Mouse (Mus musculus) hindbrain, embryonic 12.5 days (tissue): ENCODE measurements around the gene Tapbp. TPM values are rescaled to one million over a fixed set of nuclear protein-coding genes. Genes with fewer than 3 reads are reported as not detected.

Experiments
- ATAC-seq: fragments of 200-750 bp; cut with Nextera tagmentation; 2 replicates; pipeline ENCODE4 v1.8.0; 2017; ENCODE audit warnings: moderate TSS enrichment; ENCODE audit not compliant: low FRiP score
- H3K27ac ChIP-seq: fragments of 300-500 bp; sonication (generic); 2 replicates; pipeline ENCODE4 v1.5.1; 2016; ENCODE audit warnings: mild to moderate bottlenecking
- H3K27me3 ChIP-seq: fragments of 300-500 bp; sonication (generic); 2 replicates; pipeline ENCODE4 v1.6.1; 2016; ENCODE audit warnings: mild to moderate bottlenecking
- H3K36me3 ChIP-seq: fragments of 300-500 bp; sonication (generic); 2 replicates; pipeline ENCODE4 v1.6.1; 2016; ENCODE audit warnings: mild to moderate bottlenecking
- H3K4me1 ChIP-seq: fragments of 300-500 bp; sonication (generic); 2 replicates; pipeline ENCODE4 v1.6.1; 2016
- H3K4me2 ChIP-seq: fragments of 300-500 bp; sonication (generic); replicated peaks from 2 replicates; pipeline ENCODE4 v1.6.1; 2016; ENCODE audit warnings: mild to moderate bottlenecking
- H3K4me3 ChIP-seq: fragments of 300-500 bp; sonication (generic); 2 replicates; pipeline ENCODE4 v1.5.1; 2016; ENCODE audit warnings: mild to moderate bottlenecking
- H3K9ac ChIP-seq: fragments of 300-500 bp; sonication (generic); 2 replicates; pipeline ENCODE4 v1.6.1; 2016; ENCODE audit warnings: mild to moderate bottlenecking, moderate library complexity
- H3K9me3 ChIP-seq: fragments of 300-500 bp; sonication (generic); replicated peaks from 2 replicates; pipeline ENCODE4 v1.6.1; 2016; ENCODE audit warnings: mild to moderate bottlenecking
- WGBS: fragments of 180-500 bp; shearing (Covaris S2); methylation state at CpG from one replicate; pipeline ENCODE4 v1.1.7; 2016; 5-methylcytosine and 5-hydroxymethylcytosine counted together
- microRNA-seq: library from miRNA; unstranded; fragments of <30 nt; microRNA quantifications from one replicate; pipeline ENCODE4, GENCODE M21; 2017
- polyA plus RNA-seq: library from polyadenylated mRNA; unstranded; fragments of >200 nt; fragmentation: Nextera tagmentation; extraction: Ambion mirVana; gene quantifications from 2 replicates; pipeline ENCODE4 v1.2.1, GENCODE M21; 2016

Tapbp gene
- polyA plus RNA-seq, 1 experiment from 2014 or later, result 27.6 TPM

- no peaks in the 10 kb centered on the region for H3K4me1 ChIP-seq
- H3K4me3 ChIP-seq, result no peak overlapping the region
- H3K27me3 ChIP-seq, result peaks cover 11% of the 10 kb centered on the region; the same call in 1 of the 2 replicates
- H3K4me2 ChIP-seq, result no peak overlapping the region
- ATAC-seq, result peak; percentile 50
- 0 out of 2 replicates have a peak, but pooled peaks cover 5% of the 10 kb centered on the region for H3K9me3 ChIP-seq
- peaks cover 24% of the 10 kb centered on the region for H3K36me3 ChIP-seq
- 35% methylated on average over 5 of the region's 5 CpGs for WGBS
- H3K27ac ChIP-seq, result no peak overlapping the region
- no peak overlapping the region for H3K9ac ChIP-seq
Observed at GRCm38 (mm10) chr17:33968927-33969326, 53.2 kb downstream of the Tapbp start.

GRCm38 (mm10) chr17:33969394-33969793, 53.7 kb downstream of the Tapbp start:
- Histone ChIP-seq H3K36me3 (peaks cover 21% of the 10 kb centered on the region), H3K4me3 (no peak overlapping the region), H3K4me2 (no peak overlapping the region), H3K4me1 (no peaks in the 10 kb centered on the region), H3K27ac (no peak overlapping the region), H3K9me3 (0 out of 2 replicates have a peak, but pooled peaks cover 5% of the 10 kb centered on the region), H3K9ac (no peak overlapping the region), H3K27me3 (peaks cover 11% of the 10 kb centered on the region; the same call in 1 of the 2 replicates)
- ATAC-seq, result no peak
- WGBS, result 77% methylated on average over 4 of the region's 4 CpGs

GRCm38 (mm10) chr17:33972691-33973090, 57.0 kb downstream of the Tapbp start:
- Histone ChIP-seq H3K4me2 (no peak overlapping the region), H3K27ac (no peak overlapping the region), H3K4me3 (no peak overlapping the region), H3K27me3 (peaks cover 40% of the 10 kb centered on the region), H3K4me1 (peaks cover under 1% of the 10 kb centered on the region; the same call in 1 of the 2 replicates), H3K36me3 (no peaks in the 10 kb centered on the region), H3K9ac (no peak overlapping the region), H3K9me3 (0 out of 2 replicates have a peak, but pooled peaks cover 5% of the 10 kb centered on the region)
- no peak for ATAC-seq
- 16% methylated on average over 1 of the region's 1 CpGs for WGBS

GRCm38 (mm10) chr17:33973572-33973971, 57.9 kb downstream of the Tapbp start:
- 58% methylated on average over 3 of the region's 3 CpGs for WGBS
- Histone ChIP-seq H3K27ac (no peak overlapping the region), H3K4me2 (no peak overlapping the region), H3K36me3 (no peaks in the 10 kb centered on the region), H3K4me1 (peaks cover 9% of the 10 kb centered on the region), H3K27me3 (peaks cover 49% of the 10 kb centered on the region), H3K9ac (no peak overlapping the region), H3K4me3 (no peak overlapping the region), H3K9me3 (0 out of 2 replicates have a peak, but pooled peaks cover 5% of the 10 kb centered on the region)
- no peak for ATAC-seq

- Histone ChIP-seq H3K9ac (peak overlapping the region; percentile 51), H3K9me3 (no peaks in the 10 kb centered on the region), H3K27ac (no peak overlapping the region), H3K4me3 (peak overlapping the region; percentile 35), H3K4me2 (peak overlapping the region; percentile 57), H3K27me3 (peaks cover 61% of the 10 kb centered on the region), H3K4me1 (peaks cover 13% of the 10 kb centered on the region), H3K36me3 (no peaks in the 10 kb centered on the region)
- ATAC-seq, result no peak
- WGBS, result 2% methylated on average over 57 of the region's 57 CpGs
Observed at GRCm38 (mm10) chr17:33977861-33978557, 62.3 kb downstream of the Tapbp start.

GRCm38 (mm10) chr17:33978631-33979031, 62.9 kb downstream of the Tapbp start:
- Histone ChIP-seq H3K9ac (peak overlapping the region; percentile 51), H3K4me1 (peaks cover 13% of the 10 kb centered on the region), H3K27ac (no peak overlapping the region), H3K4me3 (peak overlapping the region; percentile 35), H3K9me3 (no peaks in the 10 kb centered on the region), H3K27me3 (peaks cover 58% of the 10 kb centered on the region), H3K36me3 (no peaks in the 10 kb centered on the region), H3K4me2 (peak overlapping the region; percentile 57)
- ATAC-seq, result no peak
- under 1% methylated on average over 17 of the region's 17 CpGs for WGBS

Small RNA genes within 50 kb of the gene (microRNA-seq; reads per million reads assigned to microRNA genes)
- gene Gm27740, result not detected

Other genes with a start within 250 kb of the Tapbp start
- 390 and 450 TPM in 2 replicates for gene Hnrnpm, start 229.0 kb upstream of the Tapbp start, polyA plus RNA-seq
- gene March2, start 197.2 kb upstream of the Tapbp start, polyA plus RNA-seq, result 53.4 and 54.6 TPM in 2 replicates
- 404 and 415 TPM in 2 replicates for gene Rab11b, start 155.4 kb upstream of the Tapbp start, polyA plus RNA-seq
- 25.6 and 26.8 TPM in 2 replicates for gene Angptl4, start 134.1 kb upstream of the Tapbp start, polyA plus RNA-seq
- 30.8 and 31.4 TPM in 2 replicates for gene Kank3, start 105.4 kb upstream of the Tapbp start, polyA plus RNA-seq
- gene Rps28, start 91.3 kb upstream of the Tapbp start, polyA plus RNA-seq, result 532 and 694 TPM in 2 replicates
- gene Ndufa7, start 91.3 kb upstream of the Tapbp start, polyA plus RNA-seq, result 375 and 435 TPM in 2 replicates
- gene Cd320, start 72.8 kb upstream of the Tapbp start, polyA plus RNA-seq, result 54.6 and 59.4 TPM in 2 replicates
- gene Gm7029, start 42.1 kb upstream of the Tapbp start, polyA plus RNA-seq, result not detected in 2 replicates
- 3.2 and 4.1 TPM in 2 replicates for gene Kifc1, start 25.2 kb upstream of the Tapbp start, polyA plus RNA-seq
- gene Platr17, start 10.8 kb upstream of the Tapbp start, polyA plus RNA-seq, result 0.30 TPM in 1 of 2 replicates, not detected in the other
- gene Daxx, start 6.5 kb upstream of the Tapbp start, polyA plus RNA-seq, result 55.5 and 61.2 TPM in 2 replicates
- 21.7 and 25.5 TPM in 2 replicates for gene Zbtb22, start within 50 bp of the Tapbp start, polyA plus RNA-seq
- 63.1 and 64.1 TPM in 2 replicates for gene Rgl2, start 13.6 kb downstream of the Tapbp start, polyA plus RNA-seq
- gene Pfdn6, start 24.4 kb downstream of the Tapbp start, polyA plus RNA-seq, result 173 and 180 TPM in 2 replicates
- gene Wdr46, start 24.8 kb downstream of the Tapbp start, polyA plus RNA-seq, result 37.1 and 38.8 TPM in 2 replicates
- 9.9 TPM in 2 replicates for gene B3galt4, start 35.6 kb downstream of the Tapbp start, polyA plus RNA-seq
- gene Vps52, start 39.9 kb downstream of the Tapbp start, polyA plus RNA-seq, result 65.0 and 65.9 TPM in 2 replicates
- gene Rps18, start 40.1 kb downstream of the Tapbp start, polyA plus RNA-seq, result 834 and 931 TPM in 2 replicates
- 13.8 and 16.6 TPM in 2 replicates for gene H2-K1, start 84.4 kb downstream of the Tapbp start, polyA plus RNA-seq
- 28.2 and 29.7 TPM in 2 replicates for gene Ring1, start 108.8 kb downstream of the Tapbp start, polyA plus RNA-seq
- 57.5 and 67.6 TPM in 2 replicates for gene H2-Ke6, start 112.2 kb downstream of the Tapbp start, polyA plus RNA-seq
- gene Slc39a7, start 115.8 kb downstream of the Tapbp start, polyA plus RNA-seq, result 179 and 187 TPM in 2 replicates
- 64.9 and 68.3 TPM in 2 replicates for gene Rxrb, start 115.9 kb downstream of the Tapbp start, polyA plus RNA-seq
- gene Col11a2, start 123.5 kb downstream of the Tapbp start, polyA plus RNA-seq, result 7.8 and 18.0 TPM in 2 replicates
- 0.29 and 0.39 TPM in 2 replicates for gene H2-Oa, start 176.4 kb downstream of the Tapbp start, polyA plus RNA-seq
- 13.1 and 14.2 TPM in 2 replicates for gene H2-DMa, start 203.6 kb downstream of the Tapbp start, polyA plus RNA-seq
- 137 and 151 TPM in 2 replicates for gene Brd2, start 206.7 kb downstream of the Tapbp start, polyA plus RNA-seq
- gene H2-DMb2, start 227.4 kb downstream of the Tapbp start, polyA plus RNA-seq, result 0.21 TPM in 1 of 2 replicates, not detected in the other
- 1.4 and 2.1 TPM in 2 replicates for gene H2-DMb1, start 237.2 kb downstream of the Tapbp start, polyA plus RNA-seq